Mouse (Mus musculus) cerebellum, adult 2 months (tissue): ENCODE data around the gene Snx5. TPM values are rescaled to one million over a fixed set of nuclear protein-coding genes. Genes with fewer than 3 reads are reported as not detected.

Source experiments
- DNase-seq, 2 experiments: peaks; one replicate each; pipeline ENCODE4 v3.0.0; 2021
- H3K27ac ChIP-seq: fragments of 200-500 bp; 2 replicates; pipeline ENCODE4 v1.5.1; 2012; ENCODE audit warnings: low read length, control low read depth, inconsistent platforms; ENCODE audit not compliant: insufficient read depth
- H3K27me3 ChIP-seq: fragments of 200-500 bp; 2 replicates; pipeline ENCODE4 v1.6.1; 2012; ENCODE audit warnings: inconsistent platforms, mild to moderate bottlenecking, low read length, moderate library complexity; ENCODE audit not compliant: control insufficient read depth, insufficient read depth
- H3K4me1 ChIP-seq: fragments of 200-500 bp; 2 replicates; pipeline ENCODE4 v1.6.1; 2011; ENCODE audit warnings: low read length; ENCODE audit not compliant: control insufficient read depth, insufficient read depth
- H3K4me3 ChIP-seq: fragments of 200-500 bp; replicated peaks from 2 replicates; pipeline ENCODE3; 2011; ENCODE audit warnings: mild to moderate bottlenecking, low read depth, low read length, control low read depth; ENCODE audit not compliant: insufficient read depth
- CTCF ChIP-seq: fragments of 200-500 bp; IDR thresholded peaks from 2 replicates; pipeline ENCODE4 v1.5.1; 2011; ENCODE audit warnings: low read depth, mild to moderate bottlenecking, control low read depth, low read length, moderate library complexity, borderline replicate concordance; ENCODE audit not compliant: insufficient read depth
- POLR2A ChIP-seq: fragments of 200-500 bp; IDR thresholded peaks from 2 replicates; pipeline ENCODE4 v1.6.1; 2011; ENCODE audit warnings: low read length, control low read depth, borderline replicate concordance; ENCODE audit not compliant: insufficient read depth
- WGBS: fragments of 180-500 bp; shearing (Covaris S2); methylation state at CpG from one replicate; pipeline ENCODE4 v1.1.7; 2018; 5-methylcytosine and 5-hydroxymethylcytosine counted together
- polyA plus RNA-seq: library from polyadenylated mRNA; depleted of rRNA; stranded (reverse); fragments of >200 nt; gene quantifications from 2 replicates; pipeline ENCODE4 v1.2.3, GENCODE M21; 2012; rRNA removed

Snx5 gene
- polyA plus RNA-seq, 1 experiment = 76.9 TPM

- H3K27ac ChIP-seq = no peak overlapping the region
- TF ChIP-seq POLR2A (no peak), CTCF (no peak)
- H3K4me3 ChIP-seq = no peak overlapping the region
- H3K27me3 ChIP-seq = no peaks in the 10 kb centered on the region
- H3K4me1 ChIP-seq = no peaks in the 10 kb centered on the region
- 87% methylated on average over 6 of the region's 6 CpGs for WGBS
- DNase-seq = no peak
Observed at GRCm38 (mm10) chr2:144213803-144214202, 56.9 kb downstream of the Snx5 start.

- Histone ChIP-seq H3K4me3 (no peak overlapping the region), H3K27me3 (no peaks in the 10 kb centered on the region), H3K27ac (no peak overlapping the region), H3K4me1 (no peaks in the 10 kb centered on the region)
- DNase-seq = no peak
- 88% methylated on average over 3 of the region's 3 CpGs for WGBS
- TF ChIP-seq CTCF (no peak), POLR2A (no peak)
Observed at GRCm38 (mm10) chr2:144209425-144209824, 61.3 kb downstream of the Snx5 start.

GRCm38 (mm10) chr2:144207365-144207764 lies 63.3 kb downstream of the Snx5 start:
- Histone ChIP-seq H3K4me3 (no peak overlapping the region), H3K27ac (peak overlapping the region; percentile 34; the same call in 1 of the 2 replicates), H3K4me1 (no peaks in the 10 kb centered on the region), H3K27me3 (no peaks in the 10 kb centered on the region)
- WGBS = 71% methylated on average over 1 of the region's 1 CpGs
- no peak for DNase-seq
- TF ChIP-seq POLR2A = no peak
- TF ChIP-seq CTCF = no peak

GRCm38 (mm10) chr2:144203001-144203400 lies 67.7 kb downstream of the Snx5 start:
- Histone ChIP-seq H3K4me1 (no peaks in the 10 kb centered on the region), H3K27me3 (no peaks in the 10 kb centered on the region), H3K27ac (no peak overlapping the region), H3K4me3 (no peak overlapping the region)
- no peak for DNase-seq
- TF ChIP-seq POLR2A = no peak
- no peak for TF ChIP-seq CTCF
- whole genome bisulfite sequencing = 91% methylated on average over 5 of the region's 5 CpGs

GRCm38 (mm10) chr2:144202567-144202966 lies 68.1 kb downstream of the Snx5 start:
- peak in 1 of 2 experiments; percentile 10 for DNase-seq
- no peaks in the 10 kb centered on the region for H3K4me1 ChIP-seq
- H3K27me3 ChIP-seq = no peaks in the 10 kb centered on the region
- WGBS = 68% methylated on average over 3 of the region's 3 CpGs
- TF ChIP-seq CTCF (no peak), POLR2A (no peak)
- peak overlapping the region; percentile 30; the same call in 1 of the 2 replicates for H3K27ac ChIP-seq
- no peak overlapping the region for H3K4me3 ChIP-seq

GRCm38 (mm10) chr2:144202151-144202550 lies 68.6 kb downstream of the Snx5 start:
- TF ChIP-seq CTCF = no peak
- no peak for TF ChIP-seq POLR2A
- Histone ChIP-seq H3K27ac (peak overlapping the region; percentile 13; the same call in 1 of the 2 replicates), H3K4me1 (no peaks in the 10 kb centered on the region), H3K27me3 (no peaks in the 10 kb centered on the region), H3K4me3 (no peak overlapping the region)
- DNase-seq = no peak
- 51% methylated on average over 4 of the region's 4 CpGs for WGBS

Other genes with a start within 250 kb of the Snx5 start
- gene Banf2, start 237.8 kb downstream of the Snx5 start, polyA plus RNA-seq = not detected in 2 replicates
- 6.5 and 6.7 TPM in 2 replicates for gene Mgme1, start 243 bp downstream of the Snx5 start, polyA plus RNA-seq
- not detected in 2 replicates for gene Ovol2, start 61.2 kb upstream of the Snx5 start, polyA plus RNA-seq
- gene Kat14, start 98.1 kb upstream of the Snx5 start, polyA plus RNA-seq = 34.1 and 35.3 TPM in 2 replicates
- not detected in 2 replicates for gene Pet117, start 98.1 kb upstream of the Snx5 start, polyA plus RNA-seq